Mouse (Mus musculus) intestine, postnatal 0 days (tissue): ENCODE data around the gene Pknox2. TPM values are rescaled to one million over a fixed set of nuclear protein-coding genes. Genes with fewer than 3 reads are reported as not detected.

Experiments used
- ATAC-seq: fragments of 200-750 bp; cut with Nextera tagmentation; 2 replicates; pipeline ENCODE4 v1.8.0; 2017; ENCODE audit warnings: mild to moderate bottlenecking, moderate TSS enrichment, moderate library complexity
- H3K27ac ChIP-seq: fragments of 300-500 bp; sonication (generic); 2 replicates; pipeline ENCODE4 v1.5.1; 2014; ENCODE audit warnings: mild to moderate bottlenecking, low read depth, low read length, moderate library complexity
- H3K27me3 ChIP-seq: fragments of 300-500 bp; sonication (generic); replicated peaks from 2 replicates; pipeline ENCODE4 v1.6.1; 2014; ENCODE audit warnings: low read length, mixed read lengths; ENCODE audit not compliant: control insufficient read depth, insufficient read depth
- H3K36me3 ChIP-seq: fragments of 300-500 bp; sonication (generic); 2 replicates; pipeline ENCODE4 v1.6.1; 2014; ENCODE audit warnings: mild to moderate bottlenecking, moderate library complexity; ENCODE audit not compliant: control insufficient read depth, insufficient read depth
- H3K4me1 ChIP-seq: fragments of 300-500 bp; sonication (generic); replicated peaks from 2 replicates; pipeline ENCODE4 v1.6.1; 2014; ENCODE audit warnings: antibody characterized with exemption, low read length, mixed read lengths; ENCODE audit not compliant: control insufficient read depth, insufficient read depth
- H3K4me2 ChIP-seq: fragments of 300-500 bp; sonication (generic); replicated peaks from 2 replicates; pipeline ENCODE4 v1.6.1; 2014; ENCODE audit warnings: low read depth, mild to moderate bottlenecking, moderate library complexity
- H3K4me3 ChIP-seq: fragments of 300-500 bp; sonication (generic); 2 replicates; pipeline ENCODE4 v1.5.1; 2014; ENCODE audit warnings: low read depth, low read length
- H3K9ac ChIP-seq: fragments of 300-500 bp; sonication (generic); 2 replicates; pipeline ENCODE4 v1.6.1; 2014; ENCODE audit warnings: mild to moderate bottlenecking, low read depth, low read length
- H3K9me3 ChIP-seq: fragments of 300-500 bp; sonication (generic); 2 replicates; pipeline ENCODE4 v1.6.1; 2016; ENCODE audit warnings: mixed run types; ENCODE audit not compliant: control insufficient read depth
- CTCF ChIP-seq: sonication (generic); IDR thresholded peaks from 2 replicates; pipeline ENCODE4 v1.5.1; 2016; ENCODE audit warnings: low read depth, mild to moderate bottlenecking, control low read depth, antibody characterized with exemption, moderate library complexity
- WGBS: fragments of 180-500 bp; shearing (Covaris S2); extraction: QIAGEN DNeasy Blood & Tissue Kit; methylation state at CpG from one replicate; pipeline ENCODE4 v1.1.7; 2014; 5-methylcytosine and 5-hydroxymethylcytosine counted together
- polyA plus RNA-seq: library from polyadenylated mRNA; unstranded; fragments of >200 nt; fragmentation: Nextera tagmentation; extraction: Ambion mirVana; gene quantifications from 2 replicates; pipeline ENCODE4 v1.2.1, GENCODE M21; 2015

Gene Pknox2
- polyA plus RNA-seq, 1 experiment from 2014 or later = 2.4 TPM

- no peak for ATAC-seq
- Histone ChIP-seq H3K36me3 (no peaks in the 10 kb centered on the region), H3K4me2 (no peak overlapping the region), H3K9ac (no peak overlapping the region), H3K4me1 (no peaks in the 10 kb centered on the region), H3K9me3 (no peaks in the 10 kb centered on the region), H3K27ac (no peak overlapping the region), H3K4me3 (no peak overlapping the region), H3K27me3 (no peaks in the 10 kb centered on the region)
- no peak for TF ChIP-seq CTCF
- 83% methylated on average over 7 of the region's 7 CpGs for WGBS
Measured at GRCm38 (mm10) chr9:37133495-37133894, 13.7 kb downstream of the Pknox2 start.

- WGBS = 89% methylated on average over 6 of the region's 6 CpGs
Measured at GRCm38 (mm10) chr9:37129046-37129445, 18.2 kb downstream of the Pknox2 start.

GRCm38 (mm10) chr9:37126197-37126596, 21.0 kb downstream of the Pknox2 start:
- Histone ChIP-seq H3K9ac (no peak overlapping the region), H3K4me1 (no peaks in the 10 kb centered on the region), H3K36me3 (no peaks in the 10 kb centered on the region), H3K27ac (no peak overlapping the region), H3K9me3 (no peaks in the 10 kb centered on the region), H3K4me3 (no peak overlapping the region), H3K27me3 (no peaks in the 10 kb centered on the region), H3K4me2 (no peak overlapping the region)
- TF ChIP-seq CTCF = no peak
- 88% methylated on average over 2 of the region's 2 CpGs for WGBS
- no peak for ATAC-seq

More at GRCm38 (mm10) chr9:37129046-37129445, 18.2 kb downstream of the Pknox2 start:
- Histone ChIP-seq H3K4me3 (no peak overlapping the region), H3K27me3 (no peaks in the 10 kb centered on the region), H3K4me2 (no peak overlapping the region), H3K36me3 (no peaks in the 10 kb centered on the region), H3K27ac (no peak overlapping the region), H3K9me3 (no peaks in the 10 kb centered on the region), H3K4me1 (no peaks in the 10 kb centered on the region), H3K9ac (no peak overlapping the region)
- no peak for TF ChIP-seq CTCF
- ATAC-seq = no peak

DNA sequence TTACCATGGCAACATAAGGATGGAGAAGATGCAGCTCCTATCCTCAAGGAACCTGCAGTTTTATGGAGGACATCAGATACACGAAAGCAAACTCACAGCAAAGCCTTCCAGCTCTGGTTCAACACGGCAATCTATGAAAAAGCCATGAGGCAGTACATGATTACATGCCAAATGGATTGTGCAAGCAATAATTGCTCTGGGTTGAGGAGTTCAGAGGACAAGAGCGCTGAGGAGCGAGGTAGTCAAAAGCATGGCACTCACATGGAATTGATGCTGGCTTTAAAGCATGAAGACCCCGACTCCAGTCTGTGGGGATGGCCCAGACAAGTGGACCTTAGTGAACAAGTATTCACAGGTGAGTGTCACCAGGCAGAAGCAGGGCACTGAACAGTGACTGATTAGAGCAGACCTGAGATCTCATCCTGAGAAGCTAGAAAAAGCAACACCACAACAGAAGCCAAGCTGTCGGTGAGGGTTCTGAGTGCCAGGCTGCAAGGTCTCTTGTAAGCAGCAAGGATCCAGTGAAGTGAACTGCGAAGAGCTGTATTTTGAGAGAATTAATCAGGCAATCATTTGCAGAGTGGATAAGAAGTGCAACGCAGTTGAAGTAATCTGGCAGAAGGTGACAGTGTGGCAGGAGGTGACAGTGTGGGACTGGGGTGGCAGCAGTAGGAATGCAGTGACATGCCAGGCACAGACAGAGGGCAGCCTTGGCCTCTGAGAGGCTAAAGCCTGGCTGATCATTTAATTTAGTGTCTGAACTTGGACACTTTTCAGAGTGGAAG, 22.3 kb downstream of the Pknox2 start:
- Histone ChIP-seq H3K9ac (no peak overlapping the region), H3K36me3 (no peaks in the 10 kb centered on the region), H3K27me3 (no peaks in the 10 kb centered on the region), H3K27ac (no peak overlapping the region), H3K4me1 (no peaks in the 10 kb centered on the region), H3K9me3 (no peaks in the 10 kb centered on the region), H3K4me3 (no peak overlapping the region), H3K4me2 (no peak overlapping the region)
- peak; percentile 49 for TF ChIP-seq CTCF
- WGBS = 70% methylated on average over 8 of the region's 8 CpGs
- ATAC-seq = no peak

GRCm38 (mm10) chr9:37123384-37123783, 23.8 kb downstream of the Pknox2 start:
- no peak for ATAC-seq

DNA sequence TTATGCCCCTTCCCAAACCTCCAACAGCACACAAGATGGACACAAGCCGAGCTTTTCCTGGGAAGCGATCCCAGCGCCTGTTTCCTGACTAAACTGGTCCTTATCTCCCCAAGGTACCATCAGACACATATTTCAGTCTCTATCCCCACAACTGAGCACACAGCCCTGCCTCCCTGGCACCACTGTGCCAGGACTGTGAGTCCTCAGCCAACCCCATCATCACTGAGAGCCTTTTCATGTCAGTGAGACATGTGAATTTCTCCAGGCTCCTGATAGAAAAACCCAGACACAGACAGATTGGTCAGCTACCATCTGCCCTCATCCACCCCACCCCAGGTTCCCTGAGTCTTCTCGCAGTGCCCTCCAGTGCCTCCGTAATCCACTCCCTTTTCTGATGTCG, 24.2 kb downstream of the Pknox2 start:
- WGBS = 67% methylated on average over 6 of the region's 6 CpGs

More at GRCm38 (mm10) chr9:37123384-37123783, 23.8 kb downstream of the Pknox2 start:
- no peaks in the 10 kb centered on the region for H3K36me3 ChIP-seq
- no peak overlapping the region for H3K4me2 ChIP-seq
- no peaks in the 10 kb centered on the region for H3K27me3 ChIP-seq
- H3K4me1 ChIP-seq = no peaks in the 10 kb centered on the region
- no peak overlapping the region for H3K4me3 ChIP-seq
- H3K9ac ChIP-seq = no peak overlapping the region
- no peaks in the 10 kb centered on the region for H3K9me3 ChIP-seq
- TF ChIP-seq CTCF = no peak
- 84% methylated on average over 7 of the region's 7 CpGs for WGBS
- H3K27ac ChIP-seq = no peak overlapping the region

More for the DNA sequence above, 24.2 kb downstream of the Pknox2 start:
- Histone ChIP-seq H3K9ac (no peak overlapping the region), H3K27me3 (no peaks in the 10 kb centered on the region), H3K4me2 (no peak overlapping the region), H3K36me3 (no peaks in the 10 kb centered on the region), H3K4me1 (no peaks in the 10 kb centered on the region), H3K4me3 (no peak overlapping the region), H3K27ac (no peak overlapping the region), H3K9me3 (no peaks in the 10 kb centered on the region)
- ATAC-seq = no peak
- no peak for TF ChIP-seq CTCF
